Mouse (Mus musculus): ENCODE measurements around the gene Cmtm2a. TPM values are rescaled to one million over a fixed set of nuclear protein-coding genes. Genes with fewer than 3 reads are reported as not detected.

The Cmtm2a gene
- not detected for polyA plus RNA-seq (2012; fragmentation: generic; extraction: Trizol)

DNA sequence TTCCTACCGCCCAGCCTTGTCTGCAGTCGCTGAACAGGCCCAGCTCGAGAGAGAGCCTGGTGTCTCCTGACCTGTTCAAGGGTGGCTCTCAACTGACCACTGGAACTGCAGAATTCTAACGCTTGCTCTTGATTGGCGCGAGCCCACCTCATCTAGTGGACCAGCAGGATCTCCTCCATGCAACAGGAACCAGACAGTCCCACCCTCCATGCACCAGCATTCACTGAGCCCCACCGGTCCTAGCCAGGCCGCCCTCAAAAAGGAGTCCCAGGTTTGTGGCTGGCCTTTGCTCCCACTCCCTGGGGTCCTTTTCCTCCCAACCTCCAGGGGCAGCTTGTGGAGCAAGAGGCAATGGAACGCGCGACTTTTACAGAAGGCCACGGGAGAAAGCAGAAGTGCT lies at the start of gene Cmtm2a:
Cmtm2a (minus strand) TSS at position 101 of the 400 bp plus-strand sequence.

DNA sequence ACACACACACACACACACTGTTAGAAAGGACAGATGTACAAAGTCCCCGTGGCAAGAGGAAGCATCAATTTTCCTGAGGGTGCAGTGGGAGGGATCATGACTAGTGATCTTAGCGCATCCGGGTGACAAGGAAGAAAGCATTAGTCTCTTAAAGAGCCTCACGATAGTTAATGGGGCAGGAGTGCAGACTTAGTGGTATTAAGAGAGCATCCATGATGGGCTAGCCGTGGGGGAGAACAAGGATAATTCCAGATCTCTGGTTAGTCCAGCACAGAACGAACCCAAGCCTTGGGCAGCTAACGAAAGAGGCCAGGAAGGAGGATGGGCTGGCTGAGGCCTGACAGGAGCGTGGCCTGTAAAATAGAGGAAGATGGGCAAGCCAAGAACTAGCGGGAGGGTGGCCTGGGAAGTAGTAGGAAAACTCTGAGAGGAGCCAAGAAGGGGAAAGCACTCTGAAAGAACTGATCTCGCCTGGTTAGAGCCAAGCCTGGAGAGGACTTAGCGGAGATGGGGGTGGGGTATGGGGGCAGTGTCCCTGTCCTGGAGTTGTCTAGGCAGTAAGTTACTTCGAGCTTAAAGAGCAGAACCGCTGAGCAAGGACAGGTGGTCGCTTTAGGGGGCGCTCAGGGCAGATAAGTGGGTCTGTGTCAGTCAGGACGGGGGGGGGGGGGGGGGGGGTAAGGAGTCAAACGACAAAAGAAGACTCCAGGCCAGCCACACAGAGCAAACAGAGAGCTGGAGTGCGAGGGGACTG lies 46.4 kb upstream of the Cmtm2a start, which contains the start of gene Cmtm3:
Cmtm3 (plus strand) TSS at position 182 of the 754 bp plus-strand sequence.

DNA sequence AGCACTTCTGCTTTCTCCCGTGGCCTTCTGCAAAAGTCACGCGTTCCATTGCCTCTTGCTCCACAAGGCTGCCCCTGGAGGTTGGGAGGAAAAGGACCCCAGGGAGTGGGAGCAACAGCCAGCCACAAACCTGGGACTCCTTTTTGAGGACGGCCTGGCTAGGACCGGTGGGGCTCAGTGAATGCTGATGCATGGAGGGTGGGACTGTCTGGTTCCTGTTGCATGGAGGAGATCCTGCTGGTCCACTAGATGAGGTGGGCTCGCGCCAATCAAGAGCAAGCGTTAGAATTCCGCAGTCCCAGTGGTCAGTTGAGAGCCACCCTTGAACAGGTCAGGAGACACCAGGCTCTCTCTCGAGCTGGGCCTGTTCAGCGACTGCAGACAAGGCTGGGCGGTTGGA lies 28.9 kb upstream of the Cmtm2a start, which contains the start of gene Cmtm2b:
Cmtm2b (plus strand) TSS at position 301 of the 400 bp plus-strand sequence.

DNA sequence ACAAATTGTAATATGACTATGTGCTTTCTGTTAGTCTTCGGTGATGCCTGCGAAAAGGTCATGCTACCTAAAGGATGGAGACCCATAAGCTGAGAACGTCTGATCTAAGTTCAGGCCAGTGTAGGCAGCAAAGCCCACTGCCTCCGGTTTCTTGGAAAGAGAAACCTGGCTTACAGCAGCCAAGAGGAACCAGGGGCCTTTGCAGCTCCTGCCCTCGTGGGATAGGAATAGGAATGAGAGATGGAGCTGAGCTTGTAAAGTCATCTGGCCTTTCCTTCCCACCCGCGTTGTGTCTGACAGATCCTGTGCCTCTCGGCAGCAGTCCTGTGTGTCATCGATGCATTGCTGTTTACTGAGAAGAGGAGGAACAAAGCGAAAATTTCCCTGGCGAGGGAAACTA lies 28.3 kb upstream of the Cmtm2a start, which contains the start of gene Gm11020:
Gm11020 (plus strand) TSS at position 301 of the 400 bp plus-strand sequence.

DNA sequence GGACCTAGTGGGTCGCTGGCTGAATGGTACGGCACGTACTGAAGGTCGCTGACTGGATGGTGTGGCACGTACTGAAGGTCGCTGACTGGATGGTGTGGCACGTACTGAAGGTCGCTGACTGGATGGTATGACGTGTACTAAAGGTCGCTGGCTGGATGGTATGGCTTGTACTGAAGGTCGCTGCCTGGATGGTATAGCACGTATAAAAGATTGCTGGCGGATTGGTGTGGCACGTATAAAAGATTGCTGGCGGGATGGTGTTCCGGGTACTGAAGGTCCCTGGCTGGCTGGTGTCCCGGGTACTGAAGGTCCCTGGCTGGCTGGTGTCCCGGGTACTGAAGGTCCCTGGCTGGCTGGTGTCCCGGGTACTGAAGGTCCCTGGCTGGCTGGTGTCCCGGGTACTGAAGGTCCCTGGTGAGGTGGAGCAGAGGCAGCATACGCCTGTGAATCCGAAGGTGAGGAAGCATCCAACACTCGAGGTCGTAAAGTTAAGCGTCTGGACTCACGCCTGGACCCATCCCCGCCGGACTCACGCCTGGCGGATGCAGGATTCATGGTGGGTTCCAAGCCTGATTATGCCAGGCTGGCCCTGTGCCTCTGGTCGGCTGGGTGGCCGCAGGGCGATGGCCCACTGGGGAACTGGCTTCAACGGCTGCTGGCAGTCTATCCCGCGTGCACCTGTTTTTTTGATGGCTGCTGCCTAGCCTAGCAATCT lies 16.6 kb upstream of the Cmtm2a start, which contains the start of the genes Gm45711 and Cmtm1:
Gm45711 (minus strand) TSS at position 641 of the 715 bp plus-strand sequence.
Cmtm1 (minus strand) TSS at position 705 of the 715 bp plus-strand sequence.

GRCm38 (mm10) chr8:104250439-104251367 lies 42.3 kb downstream of the Cmtm2a start, which contains the start of gene Cklf:
Gene Cklf (plus strand): TSS chr8:104250861.

GRCm38 (mm10) chr8:104248276-104248675 lies 44.7 kb downstream of the Cmtm2a start, which contains the start of gene Tk2:
Gene Tk2 (minus strand): TSS chr8:104248558.

Other genes starting within 250 kb of the Cmtm2a start
- gene Cdh5, start 191.6 kb downstream of the Cmtm2a start, polyA plus RNA-seq (2012; fragmentation: generic; extraction: Trizol) = under 1 TPM; 0.01 to 0.06 TPM
- gene Bean1, start 122.7 kb downstream of the Cmtm2a start, polyA plus RNA-seq (2012; fragmentation: generic; extraction: Trizol) = under 1 TPM; 0.12 to 0.20 TPM
- gene Tk2, start 44.6 kb downstream of the Cmtm2a start, polyA plus RNA-seq (2012; fragmentation: generic; extraction: Trizol) = 10 to 100 TPM in 1 of 2 experiments, 1 to 10 TPM in 1; 6.6 to 16.1 TPM
- 10 to 100 TPM in 1 of 2 experiments, 1 to 10 TPM in 1; 4.1 to 12.2 TPM for gene Cklf, start 42.3 kb downstream of the Cmtm2a start, polyA plus RNA-seq (2012; fragmentation: generic; extraction: Trizol)
- not detected for gene Gm45711, start 16.9 kb upstream of the Cmtm2a start, polyA plus RNA-seq (2012; fragmentation: generic; extraction: Trizol)
- not detected for gene Cmtm1, start 17.0 kb upstream of the Cmtm2a start, polyA plus RNA-seq (2012; fragmentation: generic; extraction: Trizol)
- gene Gm11020, start 28.4 kb upstream of the Cmtm2a start, polyA plus RNA-seq (2012; fragmentation: generic; extraction: Trizol) = not detected
- gene Cmtm2b, start 29.0 kb upstream of the Cmtm2a start, polyA plus RNA-seq (2012; fragmentation: generic; extraction: Trizol) = not detected
- 100 to 1,000 TPM in 1 of 2 experiments, 10 to 100 TPM in 1; 31.0 to 123 TPM for gene Cmtm3, start 46.2 kb upstream of the Cmtm2a start, polyA plus RNA-seq (2012; fragmentation: generic; extraction: Trizol)
- gene Cmtm4, start 102.6 kb upstream of the Cmtm2a start, polyA plus RNA-seq (2012; fragmentation: generic; extraction: Trizol) = 1 to 10 TPM; 4.0 to 7.7 TPM
- gene Dync1li2, start 149.9 kb upstream of the Cmtm2a start, polyA plus RNA-seq (2012; fragmentation: generic; extraction: Trizol) = 10 to 100 TPM in 1 of 2 experiments, 1 to 10 TPM in 1; 2.8 to 28.7 TPM
- not detected for gene Terb1, start 216.7 kb upstream of the Cmtm2a start, polyA plus RNA-seq (2012; fragmentation: generic; extraction: Trizol)
- gene Nae1, start 241.5 kb upstream of the Cmtm2a start, polyA plus RNA-seq (2012; fragmentation: generic; extraction: Trizol) = 1 to 10 TPM; 1.5 to 9.5 TPM
- under 1 TPM; 0.09 to 0.51 TPM for gene Car7, start 241.5 kb upstream of the Cmtm2a start, polyA plus RNA-seq (2012; fragmentation: generic; extraction: Trizol)

All from C3H10T1/2 (cell line).